Mouse (Mus musculus) megakaryocyte, adult 5-6 weeks (primary cell): ENCODE measurements around the gene H2al1n. TPM values are rescaled to one million over a fixed set of nuclear protein-coding genes. Genes with fewer than 3 reads are reported as not detected.
"Not testable (repeated sequence)": the region's sequence is repeated elsewhere in the genome, so short reads cannot be mapped to it uniquely, and the experiment has no call there.

Experiments used
- ATAC-seq: 2 replicates; pipeline ENCODE4 v1.8.0; 2016; ENCODE audit warnings: mild to moderate bottlenecking, inconsistent platforms; ENCODE audit not compliant: poor library complexity, severe bottlenecking
- total RNA-seq, 2 experiments: library from RNA; stranded (forward) in 1 of 2; stranded (reverse) in 1 of 2; fragments of 153-499, 151-499 nt in 1 of 2; fragments of 221-1000, 200-1000 nt in 1 of 2; gene quantifications; 2 replicates each; pipeline versions ENCODE4 v1.2.3 to v1.2.4; 2015 to 2017

The H2al1n gene
- total RNA-seq (2015) (not detected in 2 replicates), total RNA-seq (2017) (not detected in 2 replicates)

- not testable (repeated sequence) for ATAC-seq
These were observed at the start of gene H2al1n for GRCm38 (mm10) chrX:14210848-14211247. Gene H2al1n, plus strand, starts transcription at chrX:14211148.

GRCm38 (mm10) chrX:14199284-14199683 is 11.7 kb upstream of the H2al1n start:
- ATAC-seq, result no peak

- no peak for ATAC-seq
These were observed 4.7 kb upstream of the H2al1n start for GRCm38 (mm10) chrX:14206112-14206875.

GRCm38 (mm10) chrX:14229218-14229617 is 18.3 kb downstream of the H2al1n start:
- no peak for ATAC-seq

- no peak for ATAC-seq
These were observed 48.8 kb downstream of the H2al1n start for GRCm38 (mm10) chrX:14259597-14260239.
